Mouse (Mus musculus): ENCODE measurements at regions not wholly inside any gene's neighbourhood (a gene's known extent, or its start where the extent isn't known, plus 50 kb on each side); places are given as distances from the start of the nearest gene placed in this dataset.
A peak's percentile ranks its signal among the peaks of the same experiment; 100 is the strongest.

GRCm38 (mm10) chr10:24444572-24444971 lies 150.7 kb upstream of the Ccn2 start:
- no peak for DNase-seq

GRCm38 (mm10) chr10:24445036-24445435 lies 150.2 kb upstream of the Ccn2 start:
- no peak for DNase-seq

- no peak for DNase-seq
Observed at GRCm38 (mm10) chr10:24446168-24446567, 149.1 kb upstream of the Ccn2 start.

- no peak for DNase-seq
Observed at GRCm38 (mm10) chr10:24447135-24447534, 148.1 kb upstream of the Ccn2 start.

GRCm38 (mm10) chr10:24448001-24448561 lies 147.2 kb upstream of the Ccn2 start:
- DNase-seq, result no peak

- DNase-seq, result no peak
Observed at GRCm38 (mm10) chr10:24453507-24453906, 141.7 kb upstream of the Ccn2 start.

GRCm38 (mm10) chr10:24458667-24459066 lies 136.6 kb upstream of the Ccn2 start:
- peak; percentile 7 for DNase-seq

GRCm38 (mm10) chr10:24463873-24464272 lies 131.4 kb upstream of the Ccn2 start:
- DNase-seq, result no peak

GRCm38 (mm10) chr10:24464377-24464776 lies 130.9 kb upstream of the Ccn2 start:
- DNase-seq, result no peak

GRCm38 (mm10) chr10:24469741-24470140 lies 125.5 kb upstream of the Ccn2 start:
- DNase-seq, result no peak

- DNase-seq, result peak; percentile 18
Observed at GRCm38 (mm10) chr10:24471521-24471920, 123.7 kb upstream of the Ccn2 start.

- DNase-seq, result no peak
Observed at GRCm38 (mm10) chr10:24476288-24476687, 119.0 kb upstream of the Ccn2 start.

GRCm38 (mm10) chr10:24478535-24478934 lies 116.7 kb upstream of the Ccn2 start:
- DNase-seq, result no peak

GRCm38 (mm10) chr10:24479148-24479547 lies 116.1 kb upstream of the Ccn2 start:
- no peak for DNase-seq

- no peak for DNase-seq
Observed at GRCm38 (mm10) chr10:24481926-24482612, 113.2 kb upstream of the Ccn2 start.

- DNase-seq, result no peak
Observed at GRCm38 (mm10) chr10:24483053-24483452, 112.2 kb upstream of the Ccn2 start.

- DNase-seq, result no peak
Observed at GRCm38 (mm10) chr10:24484101-24484660, 111.1 kb upstream of the Ccn2 start.

GRCm38 (mm10) chr10:24485461-24485860 lies 109.8 kb upstream of the Ccn2 start:
- no peak for DNase-seq

- no peak for DNase-seq
Observed at GRCm38 (mm10) chr10:24486224-24486623, 109.0 kb upstream of the Ccn2 start.

- no peak for DNase-seq
Observed at GRCm38 (mm10) chr10:24487915-24488314, 107.3 kb upstream of the Ccn2 start.

- DNase-seq, result no peak
Observed at GRCm38 (mm10) chr10:24490432-24490831, 104.8 kb upstream of the Ccn2 start.

GRCm38 (mm10) chr10:24491848-24492247 lies 103.4 kb upstream of the Ccn2 start:
- DNase-seq, result no peak

- DNase-seq, result peak; percentile 64
Observed at GRCm38 (mm10) chr10:24493392-24493791, 101.8 kb upstream of the Ccn2 start.

- DNase-seq, result peak; percentile 47
Observed at GRCm38 (mm10) chr10:24493936-24494335, 101.3 kb upstream of the Ccn2 start.
